Mouse (Mus musculus): ENCODE measurements around the gene Dnajc1.

The Dnajc1 gene

GRCm38 (mm10) chr2:18300949-18301348 lies 91.7 kb downstream of the Dnajc1 start:
- DNase-seq (ENCODE audit: low spot score): no peak

- no peak for DNase-seq (ENCODE audit: low spot score)
Observed at GRCm38 (mm10) chr2:18285175-18285574, 107.5 kb downstream of the Dnajc1 start.

- DNase-seq (ENCODE audit: low spot score): no peak
Observed at GRCm38 (mm10) chr2:18265736-18266135, 126.9 kb downstream of the Dnajc1 start.

- DNase-seq (ENCODE audit: low spot score): no peak
Observed at GRCm38 (mm10) chr2:18264579-18264978, 128.1 kb downstream of the Dnajc1 start.

- DNase-seq (ENCODE audit: low spot score): no peak
Observed at GRCm38 (mm10) chr2:18262298-18262697, 130.3 kb downstream of the Dnajc1 start.

- no peak for DNase-seq (ENCODE audit: low spot score)
Observed at GRCm38 (mm10) chr2:18249224-18249623, 143.4 kb downstream of the Dnajc1 start.

- DNase-seq (ENCODE audit: low spot score): no peak
Observed at GRCm38 (mm10) chr2:18235524-18235923, 157.1 kb downstream of the Dnajc1 start.

GRCm38 (mm10) chr2:18232883-18233567 lies 159.6 kb downstream of the Dnajc1 start:
- peak; percentile 83 for DNase-seq (ENCODE audit: low spot score)

- no peak for DNase-seq (ENCODE audit: low spot score)
Observed at GRCm38 (mm10) chr2:18231143-18231542, 161.5 kb downstream of the Dnajc1 start.

- DNase-seq (ENCODE audit: low spot score): no peak
Observed at GRCm38 (mm10) chr2:18229279-18229678, 163.4 kb downstream of the Dnajc1 start.

GRCm38 (mm10) chr2:18228486-18229062 lies 164.1 kb downstream of the Dnajc1 start:
- no peak for DNase-seq (ENCODE audit: low spot score)

GRCm38 (mm10) chr2:18219569-18219968 lies 173.1 kb downstream of the Dnajc1 start:
- DNase-seq (ENCODE audit: low spot score): no peak

GRCm38 (mm10) chr2:18219136-18219535 lies 173.5 kb downstream of the Dnajc1 start:
- no peak for DNase-seq (ENCODE audit: low spot score)

GRCm38 (mm10) chr2:18218500-18218899 lies 174.1 kb downstream of the Dnajc1 start:
- DNase-seq (ENCODE audit: low spot score): no peak

GRCm38 (mm10) chr2:18217867-18218266 lies 174.8 kb downstream of the Dnajc1 start:
- peak; percentile 42 for DNase-seq (ENCODE audit: low spot score)

- no peak for DNase-seq (ENCODE audit: low spot score)
Observed at GRCm38 (mm10) chr2:18214031-18214430, 178.6 kb downstream of the Dnajc1 start.

GRCm38 (mm10) chr2:18209948-18210347 lies 182.7 kb downstream of the Dnajc1 start:
- DNase-seq (ENCODE audit: low spot score): no peak

- no peak for DNase-seq (ENCODE audit: low spot score)
Observed at GRCm38 (mm10) chr2:18209211-18209823, 183.3 kb downstream of the Dnajc1 start.

- no peak for DNase-seq (ENCODE audit: low spot score)
Observed at GRCm38 (mm10) chr2:18208578-18208977, 184.1 kb downstream of the Dnajc1 start.

GRCm38 (mm10) chr2:18206811-18207210 lies 185.8 kb downstream of the Dnajc1 start:
- DNase-seq (ENCODE audit: low spot score): no peak

- peak; percentile 76 for DNase-seq (ENCODE audit: low spot score)
Observed at GRCm38 (mm10) chr2:18205118-18205517, 187.5 kb downstream of the Dnajc1 start.

GRCm38 (mm10) chr2:18202923-18203322 lies 189.7 kb downstream of the Dnajc1 start:
- peak; percentile 20 for DNase-seq (ENCODE audit: low spot score)

- no peak for DNase-seq (ENCODE audit: low spot score)
Observed at GRCm38 (mm10) chr2:18201820-18202462, 190.7 kb downstream of the Dnajc1 start.

All from retina, embryonic 14.5 days (tissue).